Mouse (Mus musculus) c-Kit-positive CD71-positive TER-119-positive erythroid progenitor cells, embryonic 14.5 days (primary cell): Measurements from ENCODE around the gene Acsbg1.
"Not testable (repeated sequence)": the region's sequence is repeated elsewhere in the genome, so short reads cannot be mapped to it uniquely, and the experiment has no call there.

Source experiments
- DNase-seq: peaks from one replicate; pipeline ENCODE4 v3.0.0-alpha.2; 2013; ENCODE audit warnings: low spot score

Gene Acsbg1

GRCm38 (mm10) chr9:54612781-54613191 is 48.9 kb downstream of the Acsbg1 start:
- no peak for DNase-seq

- peak; percentile 51 for DNase-seq
Measured at GRCm38 (mm10) chr9:54604886-54605285, 56.8 kb downstream of the Acsbg1 start.

GRCm38 (mm10) chr9:54604131-54604654 is 57.5 kb downstream of the Acsbg1 start:
- no peak for DNase-seq

- DNase-seq = no peak
Measured at GRCm38 (mm10) chr9:54602916-54603315, 58.8 kb downstream of the Acsbg1 start.

GRCm38 (mm10) chr9:54602386-54602785 is 59.3 kb downstream of the Acsbg1 start:
- DNase-seq = no peak

GRCm38 (mm10) chr9:54596752-54597465 is 64.8 kb downstream of the Acsbg1 start:
- no peak for DNase-seq

- not testable (repeated sequence) for DNase-seq
Measured at GRCm38 (mm10) chr9:54593652-54594051, 68.0 kb downstream of the Acsbg1 start.

- DNase-seq = no peak
Measured at GRCm38 (mm10) chr9:54587863-54588262, 73.8 kb downstream of the Acsbg1 start.

- peak; percentile 95 for DNase-seq
Measured at GRCm38 (mm10) chr9:54586199-54587061, 75.2 kb downstream of the Acsbg1 start, which contains the start of gene Idh3a. Idh3a (plus strand) TSS chr9:54586334.

- no peak for DNase-seq
Measured at GRCm38 (mm10) chr9:54585839-54586198, 75.9 kb downstream of the Acsbg1 start.

- not testable (repeated sequence) for DNase-seq
Measured at GRCm38 (mm10) chr9:54584127-54584526, 77.5 kb downstream of the Acsbg1 start.

- no peak for DNase-seq
Measured at GRCm38 (mm10) chr9:54583712-54584111, 78.0 kb downstream of the Acsbg1 start.

GRCm38 (mm10) chr9:54571130-54571839 is 90.4 kb downstream of the Acsbg1 start:
- no peak for DNase-seq

GRCm38 (mm10) chr9:54568732-54569131 is 92.9 kb downstream of the Acsbg1 start:
- no peak for DNase-seq

GRCm38 (mm10) chr9:54566958-54567357 is 94.7 kb downstream of the Acsbg1 start:
- DNase-seq = no peak

- DNase-seq = no peak
Measured at GRCm38 (mm10) chr9:54560831-54561601, 100.7 kb downstream of the Acsbg1 start.

GRCm38 (mm10) chr9:54559771-54560471 is 101.7 kb downstream of the Acsbg1 start, which contains the start of gene Cib2:
Cib2 (minus strand) TSS chr9:54560218.
- DNase-seq = peak; percentile 62

- DNase-seq = no peak
Measured at GRCm38 (mm10) chr9:54558731-54559130, 102.9 kb downstream of the Acsbg1 start.

- no peak for DNase-seq
Measured at GRCm38 (mm10) chr9:54555044-54555443, 106.6 kb downstream of the Acsbg1 start.
